Mouse (Mus musculus) stomach, postnatal 0 days (tissue): ENCODE data around the gene Csrp1.

Source experiments
- CTCF ChIP-seq: IDR thresholded peaks from 2 replicates; pipeline ENCODE4 v1.5.1; 2016; ENCODE audit warnings: antibody characterized with exemption, low read depth, mild to moderate bottlenecking, moderate library complexity
- EP300 ChIP-seq: optimal IDR thresholded peaks from 2 replicates; pipeline ENCODE3; 2016; ENCODE audit warnings: antibody characterized with exemption

GRCm38 (mm10) chr1:135676938-135677682 is 42.8 kb upstream of the Csrp1 start:
- no peak for TF ChIP-seq CTCF
- no peak for TF ChIP-seq EP300
